Mouse (Mus musculus) spleen, adult 2 months (tissue): ENCODE data around the gene Sv2a. TPM values are rescaled to one million over a fixed set of nuclear protein-coding genes. Genes with fewer than 3 reads are reported as not detected.
"Not testable (repeated sequence)": the region's sequence is repeated elsewhere in the genome, so short reads cannot be mapped to it uniquely, and the experiment has no call there.

Source experiments
- DNase-seq, 2 experiments: peaks; one replicate each; pipeline versions ENCODE4 v3.0.0 to v3.0.0-alpha.2; 2012 to 2021; ENCODE audit warnings: low spot score in 2 of 2, low read depth in 1 of 2
- H3K27ac ChIP-seq: fragments of 200-500 bp; 2 replicates; pipeline ENCODE4 v1.5.1; 2012; ENCODE audit warnings: low read length, inconsistent platforms; ENCODE audit not compliant: insufficient read depth
- H3K27me3 ChIP-seq: fragments of 200-500 bp; 2 replicates; pipeline ENCODE4 v1.6.1; 2012; ENCODE audit warnings: mild to moderate bottlenecking, moderate library complexity, low read length, inconsistent platforms; ENCODE audit not compliant: control insufficient read depth, insufficient read depth
- H3K36me3 ChIP-seq: fragments of 200-500 bp; 2 replicates; pipeline ENCODE4 v1.6.1; 2012; ENCODE audit warnings: mild to moderate bottlenecking, low read length, inconsistent platforms; ENCODE audit not compliant: control insufficient read depth, insufficient read depth
- H3K4me1 ChIP-seq: fragments of 200-500 bp; 2 replicates; pipeline ENCODE4 v1.6.1; 2011; ENCODE audit warnings: inconsistent platforms; ENCODE audit not compliant: control insufficient read depth, insufficient read depth, insufficient read length
- H3K4me3 ChIP-seq: fragments of 200-500 bp; 2 replicates; pipeline ENCODE4 v1.5.1; 2011; ENCODE audit warnings: mild to moderate bottlenecking, inconsistent platforms; ENCODE audit not compliant: insufficient read depth, insufficient read length; ENCODE audit errors: extremely low read depth
- CTCF ChIP-seq: fragments of 200-500 bp; IDR thresholded peaks from 2 replicates; pipeline ENCODE4 v1.5.1; 2011; ENCODE audit warnings: mild to moderate bottlenecking, inconsistent platforms; ENCODE audit not compliant: insufficient read depth, insufficient read length, insufficient replicate concordance; ENCODE audit errors: extremely low read depth
- POLR2A ChIP-seq: fragments of 200-500 bp; IDR thresholded peaks from 2 replicates; pipeline ENCODE4 v1.6.1; 2011; ENCODE audit warnings: low read depth, low read length, inconsistent platforms
- WGBS: fragments of 180-500 bp; shearing (Covaris S2); methylation state at CpG from one replicate; pipeline ENCODE4 v1.1.7; 2018; 5-methylcytosine and 5-hydroxymethylcytosine counted together
- polyA plus RNA-seq: library from polyadenylated mRNA; depleted of rRNA; stranded (reverse); fragments of >200 nt; gene quantifications from 2 replicates; pipeline ENCODE4 v1.2.3, GENCODE M21; 2012

Sv2a gene
- polyA plus RNA-seq, 1 experiment: 2.0 TPM

- no peak for DNase-seq
- TF ChIP-seq POLR2A (no peak), CTCF (no peak)
- 78% methylated on average over 2 of the region's 2 CpGs for WGBS
Measured at GRCm38 (mm10) chr3:96234914-96235313, 54.0 kb downstream of the Sv2a start.

DNA sequence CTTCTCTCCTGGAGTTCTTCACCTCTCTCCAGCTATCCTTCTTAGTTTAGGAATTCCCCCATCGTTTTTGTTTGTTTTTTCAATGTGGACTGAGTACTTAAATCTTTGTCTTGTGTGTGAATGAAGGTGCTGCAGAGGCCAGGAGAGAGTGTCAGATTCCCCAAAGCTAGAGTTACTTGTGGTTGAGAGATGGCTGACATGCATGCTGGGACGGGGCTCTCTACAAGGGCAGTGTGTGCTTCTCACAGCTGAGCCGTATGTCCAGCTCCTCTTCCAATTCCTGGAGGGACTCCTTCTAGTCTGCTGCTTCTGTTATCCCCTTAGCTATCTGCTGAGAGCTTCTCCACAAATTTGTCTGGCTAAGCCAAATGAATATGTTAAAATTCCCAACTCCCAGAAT lies 54.9 kb downstream of the Sv2a start:
- no peak overlapping the region for H3K4me3 ChIP-seq
- TF ChIP-seq POLR2A: no peak
- TF ChIP-seq CTCF: no peak

More at GRCm38 (mm10) chr3:96234914-96235313, 54.0 kb downstream of the Sv2a start:
- Histone ChIP-seq H3K36me3 (no peaks in the 10 kb centered on the region), H3K27ac (no peak overlapping the region), H3K27me3 (no peaks in the 10 kb centered on the region), H3K4me3 (no peak overlapping the region), H3K4me1 (no peaks in the 10 kb centered on the region)

GRCm38 (mm10) chr3:96236834-96237334 lies 55.9 kb downstream of the Sv2a start:
- WGBS: 80% methylated on average over 4 of the region's 4 CpGs
- TF ChIP-seq CTCF: no peak
- TF ChIP-seq POLR2A: no peak
- DNase-seq: no peak
- H3K4me1 ChIP-seq: peaks cover 2% of the 10 kb centered on the region; the same call in 1 of the 2 replicates
- H3K27me3 ChIP-seq: no peaks in the 10 kb centered on the region
- no peaks in the 10 kb centered on the region for H3K36me3 ChIP-seq
- H3K27ac ChIP-seq: no peak overlapping the region
- H3K4me3 ChIP-seq: no peak overlapping the region

More for the DNA sequence above, 54.9 kb downstream of the Sv2a start:
- Histone ChIP-seq H3K27ac (no peak overlapping the region), H3K4me1 (peaks cover 1% of the 10 kb centered on the region; the same call in 1 of the 2 replicates), H3K27me3 (no peaks in the 10 kb centered on the region), H3K36me3 (no peaks in the 10 kb centered on the region)
- no peak for DNase-seq
- 84% methylated on average over 3 of the region's 3 CpGs for WGBS

DNA sequence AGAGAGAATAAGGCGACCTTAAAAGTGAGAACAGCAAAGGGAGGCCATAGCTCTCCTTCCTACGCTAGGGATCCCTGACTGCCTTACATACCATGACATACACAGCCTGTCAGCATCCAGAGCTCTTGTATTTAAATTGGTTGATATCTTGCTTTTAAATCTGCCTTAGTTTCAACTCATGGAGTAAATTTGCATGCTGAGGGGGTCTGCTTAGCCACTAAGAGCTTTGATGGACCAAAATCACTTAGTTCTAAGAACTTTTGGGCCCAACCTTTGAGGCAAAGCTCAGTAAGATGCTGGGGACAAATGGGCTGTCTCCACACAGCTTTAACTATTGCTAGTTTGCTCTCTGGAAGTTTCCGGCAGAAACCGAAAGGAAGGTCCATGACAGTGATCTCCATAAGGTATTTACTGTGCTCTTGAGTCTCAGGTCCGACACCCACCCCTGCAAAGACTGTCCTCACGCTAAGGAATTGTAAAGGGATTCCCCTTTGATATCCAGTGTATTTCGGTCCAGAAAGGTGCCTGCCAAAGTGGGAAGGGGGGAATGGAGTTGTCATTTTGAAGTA lies 56.5 kb downstream of the Sv2a start:
- Histone ChIP-seq H3K36me3 (no peaks in the 10 kb centered on the region), H3K27ac (no peak overlapping the region), H3K4me1 (peaks cover 2% of the 10 kb centered on the region; the same call in 1 of the 2 replicates), H3K27me3 (no peaks in the 10 kb centered on the region), H3K4me3 (no peak overlapping the region)
- TF ChIP-seq POLR2A (no peak), CTCF (no peak)
- DNase-seq: no peak
- WGBS: 55% methylated on average over 7 of the region's 7 CpGs

DNA sequence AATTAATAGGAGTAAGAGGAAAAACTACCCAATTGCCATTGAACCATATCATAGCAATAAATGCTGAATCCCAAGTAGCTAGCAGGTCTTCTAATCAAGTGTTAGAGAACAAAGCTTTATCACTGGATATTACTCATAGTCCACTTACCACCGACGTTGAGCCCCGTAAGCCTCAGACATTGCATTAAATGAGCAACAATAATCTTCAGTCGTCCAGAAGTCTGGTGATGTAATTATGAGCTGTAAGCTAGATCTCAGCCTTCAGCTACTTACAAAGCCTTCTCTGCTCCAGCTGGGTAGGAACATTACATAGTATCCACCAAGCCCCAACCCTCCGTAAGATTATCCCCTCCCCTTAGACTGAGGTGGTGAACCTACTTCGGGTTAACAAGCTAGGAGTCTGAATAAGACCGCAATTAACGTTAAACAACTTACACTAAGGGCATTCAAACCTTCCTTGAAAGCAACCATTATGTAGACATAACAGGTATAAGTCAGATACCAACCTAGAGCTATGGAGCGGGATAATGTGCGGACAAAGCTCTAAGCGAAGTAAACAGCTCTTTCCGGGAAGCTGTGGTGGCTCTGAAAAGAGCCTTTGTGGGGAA lies 57.1 kb downstream of the Sv2a start:
- 6% methylated on average over 12 of the region's 12 CpGs for WGBS
- TF ChIP-seq POLR2A (no peak), CTCF (no peak)
- H3K36me3 ChIP-seq: no peaks in the 10 kb centered on the region
- H3K27me3 ChIP-seq: no peaks in the 10 kb centered on the region
- no peak for DNase-seq
- no peak overlapping the region for H3K4me3 ChIP-seq
- H3K4me1 ChIP-seq: peaks cover 2% of the 10 kb centered on the region; the same call in 1 of the 2 replicates
- H3K27ac ChIP-seq: no peak overlapping the region

DNA sequence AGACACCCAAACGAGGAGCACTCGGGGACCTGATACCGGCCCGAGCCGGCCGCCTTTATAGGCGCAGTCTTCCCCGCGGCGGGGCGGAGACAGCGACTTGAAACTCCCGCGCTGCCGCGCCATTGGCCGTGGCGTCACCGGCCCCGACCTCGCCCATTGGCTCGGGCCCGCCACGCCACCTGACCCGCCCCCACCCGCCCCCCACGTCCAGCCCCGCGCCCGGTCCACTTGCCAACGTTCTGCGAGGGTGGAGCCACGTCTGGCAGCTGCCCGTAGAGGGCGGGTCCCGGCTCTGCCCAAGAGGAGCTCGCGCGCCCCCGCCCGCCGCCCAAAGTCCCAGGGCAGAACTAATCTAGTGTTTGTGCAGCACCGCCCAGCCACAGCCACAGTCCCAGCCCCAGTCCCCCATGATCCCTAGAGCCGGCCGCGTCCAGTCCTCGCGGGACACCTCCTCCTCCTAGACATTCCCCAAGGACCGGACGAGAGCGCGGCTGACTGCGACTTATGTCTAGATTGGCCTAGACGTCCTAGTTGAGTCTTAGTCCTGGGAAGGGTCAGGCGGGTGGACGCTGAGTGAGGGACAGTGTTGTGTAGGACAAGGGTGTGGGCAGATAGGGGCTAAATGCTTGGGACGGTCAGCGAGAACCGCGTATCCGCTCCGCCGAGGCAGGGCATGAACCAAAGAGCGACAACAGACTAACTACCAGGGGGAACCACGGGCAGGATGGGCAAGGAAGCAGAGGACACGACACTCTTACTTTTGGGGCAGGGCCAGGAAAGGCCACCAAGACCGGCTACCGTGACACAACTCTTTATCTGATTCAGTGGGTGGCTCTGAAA lies 58.2 kb downstream of the Sv2a start, which contains the start of gene Hist2h3c2:
Hist2h3c2 (minus strand) TSS at position 174 of the 840 bp plus-strand sequence.
- DNase-seq, H3K27me3 ChIP-seq, H3K4me1 ChIP-seq, H3K36me3 ChIP-seq: not testable (repeated sequence)
- H3K4me3 ChIP-seq: peak within 1 kb of the TSS; percentile 65
- WGBS: 0% methylated on average over 12 of the region's 68 CpGs
- H3K27ac ChIP-seq: peak within 1 kb of the TSS; percentile 82

DNA sequence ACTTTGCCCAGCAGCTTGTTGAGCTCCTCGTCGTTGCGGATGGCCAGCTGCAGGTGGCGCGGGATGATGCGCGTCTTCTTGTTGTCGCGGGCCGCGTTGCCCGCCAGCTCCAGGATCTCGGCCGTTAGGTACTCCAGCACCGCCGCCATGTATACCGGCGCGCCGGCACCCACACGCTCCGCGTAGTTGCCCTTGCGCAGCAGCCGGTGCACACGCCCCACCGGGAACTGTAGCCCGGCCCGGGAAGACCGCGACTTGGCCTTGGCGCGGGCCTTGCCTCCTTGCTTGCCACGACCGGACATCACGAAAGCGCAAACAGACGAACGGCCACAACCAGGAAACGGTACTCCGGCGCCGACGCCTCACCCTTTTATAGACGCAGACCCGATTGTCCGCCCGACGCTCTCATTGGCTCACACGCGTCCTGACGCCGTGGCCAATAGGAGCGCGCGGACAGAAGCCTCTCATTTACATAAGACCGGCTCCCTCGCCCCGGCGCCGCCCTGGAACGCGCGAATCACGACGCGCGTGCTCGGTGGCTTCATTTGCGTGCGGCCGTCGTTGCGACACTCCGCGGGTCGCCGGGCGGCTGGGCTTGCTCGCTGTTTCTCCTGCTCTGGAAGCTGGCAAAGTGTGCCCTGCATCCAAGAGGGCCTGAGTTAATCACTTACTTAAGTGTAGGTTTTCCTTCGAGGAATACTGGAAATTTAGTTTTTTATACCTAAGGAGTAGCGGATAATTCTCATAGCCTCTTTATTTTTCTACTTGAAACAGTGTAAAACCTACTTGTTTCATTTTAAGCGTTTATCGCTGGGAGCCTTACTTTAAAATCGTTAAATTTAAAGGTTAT lies 59.2 kb downstream of the Sv2a start, which contains the start of gene Hist2h2aa2:
Hist2h2aa2 (minus strand) TSS at position 328 of the 850 bp plus-strand sequence.
- H3K4me1 ChIP-seq, H3K27me3 ChIP-seq, H3K36me3 ChIP-seq: not testable (repeated sequence)
- DNase-seq: peak in 1 of 2 experiments; percentile 92
- WGBS: 3% methylated on average over 45 of the region's 85 CpGs
- Histone ChIP-seq H3K27ac (peak within 1 kb of the TSS; percentile 94), H3K4me3 (peak within 1 kb of the TSS; percentile 65)
